Mouse (Mus musculus) kidney, adult 2 months (tissue): ENCODE results near the gene Stx17.

Experiments
- CTCF ChIP-seq: fragments of 200-500 bp; conservative IDR thresholded peaks from 2 replicates; pipeline ENCODE4 v1.5.1; 2011; ENCODE audit warnings: low read depth, mild to moderate bottlenecking, control low read depth, low read length, moderate library complexity, mixed read lengths; ENCODE audit not compliant: insufficient read depth, insufficient read length
- POLR2A ChIP-seq: fragments of 200-500 bp; IDR thresholded peaks from one replicate; pipeline ENCODE4 v1.6.1; 2011; ENCODE audit warnings: low read depth, low read length, control low read depth

- TF ChIP-seq CTCF (no peak), POLR2A (no peak)
Measured at GRCm38 (mm10) chr4:48175666-48176065, 51.0 kb downstream of the Stx17 start.
